Mouse (Mus musculus) small intestine, adult 2 months (tissue): ENCODE measurements around the gene RPS10-NUDT3.
A peak's percentile ranks its signal among the peaks of the same experiment; 100 is the strongest.

ENCODE experiments used
- CTCF ChIP-seq: fragments of 200-500 bp; IDR thresholded peaks from 2 replicates; pipeline ENCODE4 v1.5.1; 2012; ENCODE audit warnings: low read depth, mild to moderate bottlenecking, control low read depth, inconsistent platforms, low read length, moderate library complexity, mixed read lengths; ENCODE audit not compliant: insufficient replicate concordance, insufficient read length; ENCODE audit errors: extremely low read depth
- POLR2A ChIP-seq: fragments of 200-500 bp; IDR thresholded peaks from 2 replicates; pipeline ENCODE4 v1.6.1; 2012; ENCODE audit warnings: low read depth, mild to moderate bottlenecking, control low read depth, inconsistent platforms, low read length, moderate library complexity

GRCm38 (mm10) chr17:27556315-27557011 is 78.6 kb downstream of the RPS10-NUDT3 start, which contains the start of gene Hmga1:
- TF ChIP-seq POLR2A (peak; percentile 96), CTCF (no peak; the same call in 1 of the 2 replicates)
